Mouse (Mus musculus) lung, embryonic 15.5 days (tissue): ENCODE measurements around the gene Il4. TPM values are rescaled to one million over a fixed set of nuclear protein-coding genes. Genes with fewer than 3 reads are reported as not detected.
"Not testable (repeated sequence)": the region's sequence is repeated elsewhere in the genome, so short reads cannot be mapped to it uniquely, and the experiment has no call there.

Experiments used
- ATAC-seq: fragments of 200-750 bp; cut with Nextera tagmentation; 2 replicates; pipeline ENCODE4 v1.8.0; 2017; ENCODE audit warnings: moderate number of reproducible peaks, borderline replicate concordance; ENCODE audit not compliant: low FRiP score, low TSS enrichment; ENCODE audit errors: extremely low read depth
- H3K27ac ChIP-seq: fragments of 300-500 bp; sonication (generic); 2 replicates; pipeline ENCODE4 v1.5.1; 2015; ENCODE audit warnings: moderate library complexity, mild to moderate bottlenecking, inconsistent platforms
- H3K27me3 ChIP-seq: fragments of 300-500 bp; sonication (generic); 2 replicates; pipeline ENCODE4 v1.6.1; 2015; ENCODE audit warnings: inconsistent platforms
- H3K36me3 ChIP-seq: fragments of 300-500 bp; sonication (generic); 2 replicates; pipeline ENCODE4 v1.6.1; 2015; ENCODE audit warnings: inconsistent platforms
- H3K4me1 ChIP-seq: fragments of 300-500 bp; sonication (generic); 2 replicates; pipeline ENCODE4 v1.6.1; 2015; ENCODE audit warnings: inconsistent platforms
- H3K4me2 ChIP-seq: fragments of 300-500 bp; sonication (generic); 2 replicates; pipeline ENCODE4 v1.6.1; 2015; ENCODE audit warnings: inconsistent platforms, mild to moderate bottlenecking, moderate library complexity
- H3K4me3 ChIP-seq: fragments of 300-500 bp; sonication (generic); 2 replicates; pipeline ENCODE4 v1.5.1; 2015; ENCODE audit warnings: mild to moderate bottlenecking, inconsistent platforms
- H3K9ac ChIP-seq: fragments of 300-500 bp; sonication (generic); 2 replicates; pipeline ENCODE4 v1.6.1; 2015; ENCODE audit warnings: inconsistent platforms
- H3K9me3 ChIP-seq: fragments of 300-500 bp; sonication (generic); 2 replicates; pipeline ENCODE4 v1.6.1; 2016; ENCODE audit warnings: inconsistent platforms
- WGBS: fragments of 180-500 bp; shearing (Covaris S2); methylation state at CpG from one replicate; pipeline ENCODE4 v1.1.7; 2015; 5-methylcytosine and 5-hydroxymethylcytosine counted together
- polyA plus RNA-seq: library from polyadenylated mRNA; unstranded; fragments of >200 nt; fragmentation: Nextera tagmentation; extraction: Ambion mirVana; gene quantifications from 2 replicates; pipeline ENCODE4 v1.2.1, GENCODE M21; 2015

Il4 gene
- polyA plus RNA-seq, 1 experiment from 2014 or later = 1.2 TPM

- 88% methylated on average over 5 of the region's 5 CpGs for WGBS
- Histone ChIP-seq H3K9ac (no peak overlapping the region), H3K4me3 (no peak overlapping the region), H3K4me1 (no peaks in the 10 kb centered on the region), H3K27ac (no peak overlapping the region), H3K27me3 (no peaks in the 10 kb centered on the region), H3K4me2 (no peak overlapping the region), H3K9me3 (no peaks in the 10 kb centered on the region), H3K36me3 (peaks cover 15% of the 10 kb centered on the region; the same call in 1 of the 2 replicates)
- ATAC-seq = no peak
Observed at GRCm38 (mm10) chr11:53591116-53591515, 27.4 kb downstream of the Il4 start.

GRCm38 (mm10) chr11:53590368-53590768 is 28.1 kb downstream of the Il4 start:
- Histone ChIP-seq H3K36me3 (peaks cover 16% of the 10 kb centered on the region; the same call in 1 of the 2 replicates), H3K9me3 (no peaks in the 10 kb centered on the region)
- 43% methylated on average over 15 of the region's 15 CpGs for WGBS

GRCm38 (mm10) chr11:53588279-53588678 is 30.2 kb downstream of the Il4 start:
- no peaks in the 10 kb centered on the region for H3K27me3 ChIP-seq
- H3K36me3 ChIP-seq = peaks cover 21% of the 10 kb centered on the region; the same call in 1 of the 2 replicates
- no peak overlapping the region for H3K27ac ChIP-seq
- no peak overlapping the region for H3K4me2 ChIP-seq
- 84% methylated on average over 8 of the region's 8 CpGs for WGBS
- H3K9me3 ChIP-seq = no peaks in the 10 kb centered on the region
- H3K4me1 ChIP-seq = no peaks in the 10 kb centered on the region
- H3K4me3 ChIP-seq = no peak overlapping the region
- H3K9ac ChIP-seq = no peak overlapping the region
- no peak for ATAC-seq

More at GRCm38 (mm10) chr11:53590368-53590768, 28.1 kb downstream of the Il4 start:
- Histone ChIP-seq H3K9ac (no peak overlapping the region), H3K27ac (no peak overlapping the region), H3K27me3 (no peaks in the 10 kb centered on the region), H3K4me3 (no peak overlapping the region), H3K4me1 (no peaks in the 10 kb centered on the region), H3K4me2 (no peak overlapping the region)
- ATAC-seq = no peak

DNA sequence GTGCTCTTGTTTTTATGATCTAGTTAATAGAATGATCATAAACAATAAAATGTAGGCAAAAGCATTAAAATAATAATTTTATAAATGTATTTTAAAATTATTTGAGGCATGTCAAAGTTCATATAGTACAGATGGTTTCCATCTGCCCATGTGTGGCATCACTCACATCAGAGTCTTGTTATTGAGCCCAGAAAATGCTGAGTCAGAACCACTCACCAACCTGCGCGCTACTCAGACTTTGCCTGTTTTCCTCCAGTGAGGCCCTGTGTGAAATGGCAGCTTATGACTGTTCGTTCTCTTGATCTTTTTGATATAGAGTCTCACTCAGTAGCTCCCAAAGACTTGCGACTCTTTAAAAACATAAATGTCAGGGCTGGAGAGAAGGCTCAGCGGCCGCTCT is 33.0 kb downstream of the Il4 start:
- H3K27ac ChIP-seq = no peak overlapping the region
- WGBS = 94% methylated on average over 6 of the region's 6 CpGs
- H3K4me1 ChIP-seq = no peaks in the 10 kb centered on the region
- no peak for ATAC-seq
- no peak overlapping the region for H3K4me2 ChIP-seq
- H3K9me3 ChIP-seq = no peaks in the 10 kb centered on the region
- H3K9ac ChIP-seq = no peak overlapping the region
- peaks cover 36% of the 10 kb centered on the region for H3K36me3 ChIP-seq
- no peak overlapping the region for H3K4me3 ChIP-seq
- no peaks in the 10 kb centered on the region for H3K27me3 ChIP-seq

- no peak overlapping the region for H3K27ac ChIP-seq
- WGBS = 59% methylated on average over 3 of the region's 3 CpGs
- no peak overlapping the region for H3K4me2 ChIP-seq
- no peaks in the 10 kb centered on the region for H3K9me3 ChIP-seq
- no peaks in the 10 kb centered on the region for H3K4me1 ChIP-seq
- H3K27me3 ChIP-seq = no peaks in the 10 kb centered on the region
- no peak overlapping the region for H3K4me3 ChIP-seq
- no peak for ATAC-seq
- H3K9ac ChIP-seq = no peak overlapping the region
- H3K36me3 ChIP-seq = peaks cover 39% of the 10 kb centered on the region
Observed at GRCm38 (mm10) chr11:53584849-53585248, 33.6 kb downstream of the Il4 start.

DNA sequence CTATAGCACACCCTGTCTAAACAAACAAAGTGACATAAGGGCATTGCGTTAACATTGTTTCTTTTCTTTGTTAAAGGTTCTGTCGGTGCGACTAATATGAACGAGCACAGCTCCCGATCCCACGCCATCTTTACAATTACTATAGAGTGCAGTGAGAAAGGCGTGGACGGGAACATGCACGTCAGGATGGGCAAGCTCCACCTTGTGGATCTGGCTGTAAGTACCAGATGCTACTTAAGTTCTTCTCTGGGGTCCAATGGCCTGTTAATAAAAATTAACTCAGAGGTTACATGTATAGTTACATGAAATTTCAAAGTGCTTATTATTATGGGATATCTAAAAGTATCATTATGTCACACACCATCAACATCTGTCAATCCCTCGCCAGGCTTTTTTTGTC is 35.3 kb downstream of the Il4 start:
- Histone ChIP-seq H3K9me3 (no peaks in the 10 kb centered on the region), H3K27ac (no peak overlapping the region), H3K4me3 (no peak overlapping the region), H3K4me2 (no peak overlapping the region), H3K4me1 (no peaks in the 10 kb centered on the region), H3K9ac (no peak overlapping the region), H3K27me3 (no peaks in the 10 kb centered on the region), H3K36me3 (peaks cover 44% of the 10 kb centered on the region)
- WGBS = 75% methylated on average over 10 of the region's 10 CpGs
- no peak for ATAC-seq

DNA sequence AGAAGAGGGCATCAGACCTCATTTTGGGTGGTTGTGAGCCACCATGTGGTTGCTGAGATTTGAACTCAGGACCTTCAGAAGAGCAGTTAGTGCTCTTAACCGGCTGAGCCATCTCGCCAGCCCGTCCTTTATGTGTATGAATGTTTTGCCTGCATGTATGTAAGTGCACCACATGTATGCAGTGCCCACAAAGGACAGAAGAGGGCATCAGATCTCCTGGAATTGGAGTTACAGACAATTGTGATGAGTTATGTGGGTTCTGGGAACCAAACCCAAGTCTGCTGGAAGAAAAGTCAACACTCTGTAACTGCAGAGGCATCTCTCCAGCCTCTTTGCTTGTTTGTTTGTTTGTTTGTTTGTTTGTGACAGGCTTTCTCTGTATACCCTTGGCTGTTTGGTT is 37.9 kb downstream of the Il4 start:
- H3K36me3 ChIP-seq = peaks cover 37% of the 10 kb centered on the region
- WGBS = 95% methylated on average over 3 of the region's 3 CpGs

DNA sequence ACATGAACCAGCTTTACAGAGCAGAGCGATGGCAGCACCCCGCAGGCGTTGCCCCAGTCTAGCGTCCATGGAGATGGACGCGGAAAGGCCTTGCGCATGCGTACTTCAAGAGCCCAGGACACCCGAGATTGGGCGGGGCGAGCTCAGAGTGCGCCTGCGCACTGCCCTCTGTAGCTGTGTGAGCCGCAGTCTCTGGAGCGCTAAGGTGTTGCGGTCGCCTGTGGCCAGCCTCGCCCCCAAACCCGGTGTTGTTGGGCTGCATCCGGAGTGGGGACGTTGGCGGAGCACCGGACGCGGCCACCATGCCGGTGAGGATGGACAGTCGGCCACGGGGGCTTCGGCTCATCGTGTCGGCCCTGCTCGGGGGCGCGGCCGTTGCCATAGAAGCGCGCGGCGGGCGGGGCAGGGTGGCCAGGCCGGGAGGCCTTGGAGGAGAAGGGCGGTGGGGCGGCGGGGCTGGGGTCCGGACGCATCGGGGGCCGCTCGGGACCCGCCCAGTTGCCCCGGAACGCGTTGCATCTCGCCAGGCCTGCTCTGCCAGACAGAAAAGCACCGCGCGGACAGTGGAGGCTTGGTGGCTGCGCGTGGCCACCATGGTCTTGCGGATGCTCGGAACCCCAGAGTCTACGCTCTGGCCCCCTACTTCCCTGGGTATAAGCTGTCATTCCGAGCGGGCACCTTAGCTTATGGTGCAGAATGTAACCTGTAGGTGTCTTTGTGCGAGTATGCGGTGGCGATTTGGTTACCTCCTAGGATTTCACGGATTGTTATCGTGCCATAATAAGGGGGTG is 51.0 kb downstream of the Il4 start, which contains the start of gene Kif3a:
Gene Kif3a (plus strand): TSS at position 156 of the 791 bp plus-strand sequence.
- Histone ChIP-seq H3K4me3 (peak within 1 kb of the TSS; percentile 97), H3K27me3 (no peaks in the 10 kb centered on the region), H3K4me1 (peaks cover 14% of the 10 kb centered on the region), H3K27ac (peak within 1 kb of the TSS; percentile 72), H3K9ac (peak within 1 kb of the TSS; percentile 80), H3K9me3 (no peaks in the 10 kb centered on the region), H3K36me3 (0 out of 2 replicates have a peak, but pooled peaks cover 3% of the 10 kb centered on the region), H3K4me2 (peak within 1 kb of the TSS; percentile 85)
- ATAC-seq = peak; percentile 97
- under 1% methylated on average over 69 of the region's 69 CpGs for WGBS

More for the DNA sequence above, 37.9 kb downstream of the Il4 start:
- no peak for ATAC-seq
- H3K27me3 ChIP-seq = no peaks in the 10 kb centered on the region
- no peak overlapping the region for H3K4me2 ChIP-seq
- no peak overlapping the region for H3K27ac ChIP-seq
- H3K9me3 ChIP-seq = no peaks in the 10 kb centered on the region
- H3K4me1 ChIP-seq = no peaks in the 10 kb centered on the region
- H3K9ac ChIP-seq = no peak overlapping the region
- H3K4me3 ChIP-seq = no peak overlapping the region

GRCm38 (mm10) chr11:53566646-53567045 is 51.8 kb downstream of the Il4 start:
- Histone ChIP-seq H3K27me3 (no peaks in the 10 kb centered on the region), H3K4me1 (peaks cover 14% of the 10 kb centered on the region), H3K4me2 (peak overlapping the region; percentile 85), H3K4me3 (peak overlapping the region; percentile 97), H3K9me3 (no peaks in the 10 kb centered on the region), H3K27ac (no peak overlapping the region), H3K9ac (0 out of 2 replicates have a peak overlapping the region, but pooled peaks have one; percentile 80), H3K36me3 (0 out of 2 replicates have a peak, but pooled peaks cover 3% of the 10 kb centered on the region)
- 72% methylated on average over 4 of the region's 4 CpGs for WGBS
- 0 out of 2 replicates have a peak, but pooled peaks have one; percentile 6 for ATAC-seq

DNA sequence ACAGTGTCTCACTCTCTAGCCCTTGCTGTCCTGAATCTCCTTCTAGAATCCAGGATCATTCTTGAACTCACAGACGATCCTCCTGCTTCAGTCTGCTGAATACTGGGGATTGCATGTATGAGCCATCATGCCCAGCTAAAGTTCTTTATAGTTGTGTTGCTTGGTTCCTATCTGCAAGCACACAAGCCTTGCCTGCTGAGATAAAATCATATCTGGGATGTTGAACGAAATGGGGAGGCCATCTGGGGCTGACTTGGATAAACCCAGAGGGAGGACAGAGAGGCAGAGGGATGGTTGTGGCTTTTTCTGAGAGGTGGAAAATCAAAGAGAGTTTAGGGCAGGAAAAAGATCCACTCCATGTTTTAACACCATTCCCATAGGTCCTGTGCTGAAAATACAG is 56.5 kb downstream of the Il4 start:
- no peaks in the 10 kb centered on the region for H3K9me3 ChIP-seq
- H3K4me3 ChIP-seq = no peak overlapping the region
- no peak for ATAC-seq
- no peak overlapping the region for H3K27ac ChIP-seq
- no peaks in the 10 kb centered on the region for H3K36me3 ChIP-seq
- H3K27me3 ChIP-seq = no peaks in the 10 kb centered on the region
- no peak overlapping the region for H3K4me2 ChIP-seq
- H3K9ac ChIP-seq = no peak overlapping the region
- peaks cover 5% of the 10 kb centered on the region for H3K4me1 ChIP-seq
- WGBS = 75% methylated on average over 2 of the region's 2 CpGs

DNA sequence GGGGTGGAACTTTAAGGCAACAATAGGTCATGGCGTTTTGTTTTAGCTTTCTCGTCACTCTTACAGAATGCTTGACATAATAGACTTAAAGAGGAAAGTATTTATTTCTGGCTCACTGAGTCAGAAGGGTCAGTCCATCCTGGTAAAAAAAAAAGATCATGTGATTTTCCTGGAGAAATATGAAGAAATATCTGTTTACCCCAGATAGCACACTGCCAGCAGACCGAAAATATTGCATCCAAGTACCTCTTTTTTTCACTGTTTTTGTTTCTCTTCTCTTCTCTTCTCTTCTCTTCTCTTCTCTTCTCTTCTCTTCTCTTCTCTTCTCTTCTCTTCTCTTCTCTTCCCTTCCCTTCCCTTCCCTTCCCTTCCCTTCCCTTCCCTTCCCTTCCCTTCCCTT is 58.5 kb downstream of the Il4 start:
- H3K36me3 ChIP-seq, H3K4me1 ChIP-seq, H3K4me2 ChIP-seq, H3K9me3 ChIP-seq, H3K9ac ChIP-seq, H3K27me3 ChIP-seq, ATAC-seq, H3K27ac ChIP-seq, H3K4me3 ChIP-seq: not testable (repeated sequence)
- 82% methylated on average over 1 of the region's 3 CpGs for WGBS

DNA sequence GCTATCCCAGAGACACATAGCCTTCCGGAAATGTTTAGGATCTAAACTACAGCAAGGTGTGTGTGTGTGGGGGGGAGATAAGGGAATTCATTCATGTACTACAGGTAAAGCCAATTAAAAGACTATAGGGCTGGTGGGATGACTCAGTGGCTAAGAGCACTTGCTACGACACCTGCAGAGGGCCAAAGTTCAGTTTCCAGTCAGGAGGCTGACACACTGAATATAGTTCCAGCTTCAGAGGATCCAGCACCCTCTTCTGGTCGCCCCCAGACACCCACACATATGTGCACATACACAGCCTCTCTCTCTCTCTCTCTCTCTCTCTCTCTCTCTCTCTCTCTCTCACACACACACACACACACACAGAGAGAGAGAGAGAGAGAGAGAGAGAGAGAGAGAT is 60.5 kb downstream of the Il4 start:
- H3K4me1 ChIP-seq, H3K4me2 ChIP-seq, H3K36me3 ChIP-seq, ATAC-seq, H3K27me3 ChIP-seq, H3K9ac ChIP-seq, H3K27ac ChIP-seq, H3K4me3 ChIP-seq, H3K9me3 ChIP-seq: not testable (repeated sequence)
- 86% methylated on average over 1 of the region's 3 CpGs for WGBS
